19 mouse cellular contexts compared by ENCODE assay signal in the genomic region with DNA sequence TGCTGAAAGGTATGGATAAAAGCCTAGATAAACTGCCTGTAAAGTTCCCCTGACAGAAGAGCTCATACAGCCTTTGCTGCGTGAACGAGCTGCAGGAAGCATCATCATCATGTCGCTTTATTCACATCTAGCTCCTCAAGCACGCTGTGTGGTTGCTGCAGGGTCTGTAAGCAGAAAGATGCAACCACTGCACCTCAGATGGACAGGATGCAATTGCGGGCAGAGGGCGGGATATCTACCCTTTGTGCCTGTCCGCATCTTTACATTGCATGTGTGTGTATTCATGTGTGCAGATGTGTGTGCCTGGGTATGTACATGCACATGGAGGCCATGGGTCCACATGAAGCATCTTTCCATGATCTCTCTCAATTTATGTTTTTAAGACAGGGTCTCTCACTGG.
"Had no signal": no experiment of that assay in that cellular context is flagged by ENCODE, and none has a peak within 500 bp of the region (broad histone marks: within the 10 kb centered on the region; RNA-seq: fewer than 3 reads in every experiment).

No protein-coding gene starts in this region.

- ATAC-seq: liver, embryonic 12.5 days had no signal

- H3K36me3 ChIP-seq: liver, embryonic 12.5 days; midbrain, embryonic 10.5 days; midbrain, embryonic 12.5 days; neural tube, embryonic 13.5 days; neural tube, embryonic 15.5 days had no signal

- DNase-seq: lung, adult 18-20 months; lung, embryonic 14.5 days; lung, postnatal 10 days; lung, postnatal 4 days; midbrain, embryonic 14.5 days; retina, postnatal 1 day; right cerebral cortex, adult 18-20 months; right cerebral cortex, postnatal 25 days; right cerebral cortex, postnatal 4 days; spleen, adult 18-20 months; thymus, adult 18-20 months; thymus, postnatal 14 days; thymus, postnatal 36 days had no signal

- H3K4me1 ChIP-seq: liver, embryonic 12.5 days had no signal

- H3K4me3 ChIP-seq: liver, embryonic 12.5 days; midbrain, embryonic 10.5 days; midbrain, embryonic 12.5 days; myocyte; neural tube, embryonic 13.5 days; neural tube, embryonic 15.5 days had no signal

- H3K27me3 ChIP-seq: liver, embryonic 12.5 days; midbrain, embryonic 12.5 days; neural tube, embryonic 13.5 days; neural tube, embryonic 15.5 days had no signal

- H3K9me3 ChIP-seq: liver, embryonic 12.5 days; midbrain, embryonic 10.5 days; midbrain, embryonic 12.5 days; neural tube, embryonic 13.5 days; neural tube, embryonic 15.5 days had no signal
